Mouse (Mus musculus) ovary, adult 2 months (tissue): ENCODE measurements around the gene Krt80. TPM values are rescaled to one million over a fixed set of nuclear protein-coding genes. Genes with fewer than 3 reads are reported as not detected.

Experiments
- polyA plus RNA-seq: library from polyadenylated mRNA; depleted of rRNA; stranded (reverse); fragments of >200 nt; gene quantifications from 2 replicates; pipeline ENCODE4 v1.2.3, GENCODE M21; 2012; rRNA removed

Krt80 gene
- 7.2 and 7.8 TPM in 2 replicates for polyA plus RNA-seq

GRCm38 (mm10) chr15:101370101-101370911 is at the start of gene Krt80:
Krt80 (minus strand) TSS chr15:101370162.

DNA sequence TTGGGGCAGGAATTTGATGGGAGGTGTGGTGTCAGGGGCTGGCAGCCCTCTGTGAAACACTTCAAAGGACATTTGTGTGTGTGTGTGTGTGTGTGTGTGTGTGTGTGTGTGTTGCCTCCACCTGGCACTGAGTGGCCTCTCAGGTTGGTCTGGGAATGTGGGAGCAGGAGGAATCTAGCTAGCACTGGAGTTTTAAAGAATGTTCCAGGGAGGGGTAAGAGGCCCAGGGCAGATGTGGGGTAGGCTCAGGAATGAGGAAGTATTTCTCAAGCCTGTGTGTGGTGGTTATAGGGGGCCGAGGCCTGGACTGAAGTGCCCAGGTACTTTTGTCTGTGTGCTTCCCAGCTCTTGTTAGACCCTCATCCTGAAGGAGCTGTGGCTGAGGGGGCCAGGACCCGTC is 40.8 kb upstream of the Krt80 start, which contains the start of gene Krt7:
TSS of gene Krt7 (plus strand) at position 269 of the 400 bp plus-strand sequence.

Other genes with a start within 250 kb of the Krt80 start
- gene Acvrl1, start 241.6 kb downstream of the Krt80 start, polyA plus RNA-seq, result 62.2 and 66.7 TPM in 2 replicates
- gene Acvr1b, start 196.1 kb downstream of the Krt80 start, polyA plus RNA-seq, result 27.6 and 30.0 TPM in 2 replicates
- gene Grasp, start 146.0 kb downstream of the Krt80 start, polyA plus RNA-seq, result 50.3 and 58.7 TPM in 2 replicates
- 57.1 and 60.0 TPM in 2 replicates for gene Nr4a1, start 115.9 kb downstream of the Krt80 start, polyA plus RNA-seq
- 46.9 and 53.2 TPM in 2 replicates for gene Atg101, start 85.9 kb downstream of the Krt80 start, polyA plus RNA-seq
- gene 6030408B16Rik, start 77.0 kb downstream of the Krt80 start, polyA plus RNA-seq, result 26.0 and 29.6 TPM in 2 replicates
- 28.5 and 46.8 TPM in 2 replicates for gene Krt7, start 40.9 kb upstream of the Krt80 start, polyA plus RNA-seq
- 0.56 and 2.3 TPM in 2 replicates for gene Krt87, start 68.6 kb upstream of the Krt80 start, polyA plus RNA-seq
- 0.22 TPM in 1 of 2 replicates, not detected in the other for gene Krt88, start 77.6 kb upstream of the Krt80 start, polyA plus RNA-seq
- gene Krt81, start 93.6 kb upstream of the Krt80 start, polyA plus RNA-seq, result not detected in 2 replicates
- gene Krt86, start 103.3 kb upstream of the Krt80 start, polyA plus RNA-seq, result 0.09 and 0.10 TPM in 2 replicates
- gene Krt83, start 121.3 kb upstream of the Krt80 start, polyA plus RNA-seq, result 1.6 and 3.0 TPM in 2 replicates
- 0.34 TPM in 1 of 2 replicates, not detected in the other for gene Gm49425, start 147.1 kb upstream of the Krt80 start, polyA plus RNA-seq
- gene Krt84, start 162.7 kb upstream of the Krt80 start, polyA plus RNA-seq, result 1.5 and 2.3 TPM in 2 replicates
- gene Krt82, start 180.5 kb upstream of the Krt80 start, polyA plus RNA-seq, result not detected in 2 replicates
- gene Krt90, start 192.8 kb upstream of the Krt80 start, polyA plus RNA-seq, result 0.17 and 0.46 TPM in 2 replicates
- 0.10 and 0.25 TPM in 2 replicates for gene Krt75, start 203.7 kb upstream of the Krt80 start, polyA plus RNA-seq